Mouse (Mus musculus) myocyte (in vitro differentiated cells): ENCODE data around the gene Tec. TPM values are rescaled to one million over a fixed set of nuclear protein-coding genes. Genes with fewer than 3 reads are reported as not detected.

Source experiments
- H3K27me3 ChIP-seq: one replicate; pipeline ENCODE4 v1.6.1; 2011; ENCODE audit not compliant: control insufficient read depth, insufficient read depth, insufficient read length
- H3K36me3 ChIP-seq: one replicate; pipeline ENCODE4 v1.6.1; 2011; ENCODE audit not compliant: control insufficient read depth, insufficient read depth
- H3K4me2 ChIP-seq: one replicate; pipeline ENCODE4 v1.6.1; 2011; ENCODE audit warnings: low read depth, control low read depth
- H3K4me3 ChIP-seq: one replicate; pipeline ENCODE4 v1.5.1; 2011; ENCODE audit warnings: mild to moderate bottlenecking, control low read depth, moderate library complexity
- H3K79me2 ChIP-seq: one replicate; pipeline ENCODE4 v1.6.1; 2011; ENCODE audit not compliant: control insufficient read depth, insufficient read depth
- H3ac ChIP-seq: one replicate; pipeline ENCODE4 v1.6.1; 2011; ENCODE audit not compliant: control insufficient read depth, insufficient read length
- CEBPB ChIP-seq: IDR thresholded peaks from 2 replicates; pipeline ENCODE4 v1.6.1; 2011; ENCODE audit warnings: mild to moderate bottlenecking, moderate library complexity; ENCODE audit not compliant: poor library complexity, insufficient read depth, severe bottlenecking
- E2F4 ChIP-seq: IDR thresholded peaks from one replicate; pipeline ENCODE4 v1.6.1; 2011; ENCODE audit warnings: mild to moderate bottlenecking, control low read depth, moderate library complexity; ENCODE audit not compliant: insufficient read depth
- MAX ChIP-seq: IDR thresholded peaks from one replicate; pipeline ENCODE4 v1.6.1; 2011; ENCODE audit warnings: low read depth, mild to moderate bottlenecking, control low read depth
- MYOD1 ChIP-seq, 3 experiments: IDR thresholded peaks; one replicate each; pipeline ENCODE4 v1.6.1; 2011; ENCODE audit warnings: control low read depth in 2 of 3, low read depth in 2 of 3, mild to moderate bottlenecking in 2 of 3, moderate library complexity in 1 of 3; ENCODE audit not compliant: insufficient read length in 2 of 3, control insufficient read depth in 1 of 3
- MYOG ChIP-seq, 3 experiments: IDR thresholded peaks; one replicate each; pipeline ENCODE4 v1.6.1; 2011; ENCODE audit warnings: control low read depth in 2 of 3, low read depth in 2 of 3, mild to moderate bottlenecking in 2 of 3; ENCODE audit not compliant: insufficient read length in 2 of 3, control insufficient read depth in 1 of 3, insufficient read depth in 1 of 3
- POLR2A ChIP-seq: IDR thresholded peaks from one replicate; pipeline ENCODE4 v1.6.1; 2011; ENCODE audit warnings: low read depth, mild to moderate bottlenecking, control low read depth, moderate library complexity; ENCODE audit not compliant: insufficient read length
- POLR2AphosphoS2 ChIP-seq: IDR thresholded peaks from one replicate; pipeline ENCODE4 v1.6.1; 2011; ENCODE audit warnings: low read depth, control low read depth; ENCODE audit not compliant: insufficient read length
- REST ChIP-seq: IDR thresholded peaks from one replicate; pipeline ENCODE4 v1.6.1; 2011; ENCODE audit warnings: mild to moderate bottlenecking, control low read depth, moderate library complexity; ENCODE audit not compliant: insufficient read depth, insufficient read length
- SRF ChIP-seq: IDR thresholded peaks from one replicate; pipeline ENCODE4 v1.6.1; 2011; ENCODE audit warnings: low read depth; ENCODE audit not compliant: control insufficient read depth, insufficient read length
- TCF12 ChIP-seq: IDR thresholded peaks from one replicate; pipeline ENCODE4 v1.6.1; 2011; ENCODE audit warnings: mild to moderate bottlenecking, control low read depth; ENCODE audit not compliant: poor library complexity, insufficient read depth, severe bottlenecking
- TCF3 ChIP-seq: IDR thresholded peaks from one replicate; pipeline ENCODE4 v1.6.1; 2011; ENCODE audit warnings: low read depth, control low read depth; ENCODE audit not compliant: insufficient read length
- USF1 ChIP-seq: IDR thresholded peaks from one replicate; pipeline ENCODE4 v1.6.1; 2011; ENCODE audit warnings: low read depth, mild to moderate bottlenecking, control low read depth, moderate library complexity
- polyA plus RNA-seq: library from polyadenylated mRNA; unstranded; fragments of >200 nt; fragmentation: generic; extraction: Trizol; gene quantifications from one replicate; pipeline ENCODE4 v1.2.1, GENCODE M21; 2012; ENCODE audit warnings: missing spikeins

Gene Tec
- polyA plus RNA-seq, 1 experiment = 1.5 TPM

DNA sequence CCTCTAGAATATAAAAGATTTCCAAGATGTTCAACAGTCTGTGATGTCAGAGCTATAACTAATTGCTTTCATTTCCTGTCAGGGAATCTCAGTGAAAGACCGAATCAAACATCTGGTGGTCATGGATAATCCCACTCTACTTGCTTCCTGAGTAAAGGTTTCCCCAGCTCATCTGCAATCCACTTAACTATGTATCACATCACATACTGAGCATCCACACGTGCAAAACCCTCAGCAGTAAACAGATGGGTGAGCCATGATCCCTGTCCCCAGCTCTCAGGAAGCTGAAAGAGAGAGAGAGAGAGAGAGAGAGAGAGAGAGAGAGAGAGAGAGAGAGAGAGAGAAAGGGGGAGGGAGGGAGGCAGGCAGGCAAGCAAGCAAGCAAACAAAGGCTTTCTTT is 51.8 kb downstream of the Tec start:
- Histone ChIP-seq H3ac (no peak overlapping the region), H3K79me2 (no peaks in the 10 kb centered on the region), H3K36me3 (no peaks in the 10 kb centered on the region), H3K4me3 (no peak overlapping the region), H3K4me2 (no peak overlapping the region), H3K27me3 (no peaks in the 10 kb centered on the region)
- TF ChIP-seq MAX = no peak
- no peak for TF ChIP-seq CEBPB

DNA sequence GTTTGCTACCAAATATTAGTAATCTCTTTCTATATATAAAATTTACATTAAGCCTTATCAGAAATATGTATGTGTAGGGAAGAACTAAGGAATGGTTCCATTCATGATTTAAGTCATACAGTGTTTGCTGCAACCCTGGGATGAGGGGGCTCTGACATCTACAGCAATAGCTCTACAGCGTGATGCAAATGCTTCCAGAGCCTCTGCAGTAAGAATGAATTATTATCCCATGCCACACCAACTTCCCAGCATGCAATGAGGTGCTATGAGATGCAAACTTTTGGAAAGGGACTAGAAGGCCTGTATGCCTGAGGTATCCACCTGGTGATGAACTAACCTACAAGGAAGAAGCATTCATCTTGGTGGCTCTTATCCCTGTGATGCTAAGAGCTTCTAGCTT is 52.2 kb downstream of the Tec start:
- Histone ChIP-seq H3K27me3 (no peaks in the 10 kb centered on the region), H3K79me2 (no peaks in the 10 kb centered on the region), H3K4me3 (no peak overlapping the region), H3ac (no peak overlapping the region), H3K4me2 (no peak overlapping the region), H3K36me3 (no peaks in the 10 kb centered on the region)
- TF ChIP-seq MYOD1 (IDR thresholded peaks at IDR 0.05; ENCODE audit: control insufficient read depth in 1 of 3, insufficient read length in 2 of 3, low read depth in 2 of 3) (no peak), E2F4 (no peak), MAX (no peak), USF1 (no peak), CEBPB (no peak), MYOG (IDR thresholded peaks at IDR 0.05; ENCODE audit: control insufficient read depth in 1 of 3, insufficient read depth in 1 of 3, insufficient read length in 2 of 3, low read depth in 2 of 3) (no peak), POLR2A (no peak), TCF12 (no peak), TCF3 (no peak), POLR2AphosphoS2 (no peak), REST (no peak), SRF (no peak)

DNA sequence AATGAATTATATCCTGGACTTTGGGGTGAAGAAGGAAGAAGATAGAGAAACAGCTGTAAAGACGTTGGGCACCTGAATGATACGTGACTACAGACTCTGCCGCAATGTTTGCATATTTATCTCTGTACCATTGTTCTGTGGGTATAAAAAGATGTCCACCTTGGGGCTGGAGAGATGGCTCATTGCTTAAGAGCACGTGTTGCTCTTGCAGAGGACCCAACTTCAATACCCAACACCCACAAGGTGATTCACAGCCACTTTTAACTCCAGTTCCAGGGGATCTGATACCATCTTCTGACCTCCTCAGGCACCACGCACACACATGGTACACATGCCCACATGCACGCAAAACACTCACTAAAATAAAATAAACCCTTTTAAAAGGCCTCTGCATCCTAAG is 52.9 kb downstream of the Tec start:
- Histone ChIP-seq H3K36me3 (no peaks in the 10 kb centered on the region), H3K4me2 (no peak overlapping the region), H3K4me3 (no peak overlapping the region), H3K27me3 (no peaks in the 10 kb centered on the region), H3ac (no peak overlapping the region), H3K79me2 (no peaks in the 10 kb centered on the region)
- no peak for TF ChIP-seq E2F4
- no peak for TF ChIP-seq USF1
- TF ChIP-seq MYOG (IDR thresholded peaks at IDR 0.05; ENCODE audit: control insufficient read depth in 1 of 3, insufficient read depth in 1 of 3, insufficient read length in 2 of 3, low read depth in 2 of 3) = no peak
- TF ChIP-seq MAX = no peak
- TF ChIP-seq POLR2AphosphoS2 = no peak
- no peak for TF ChIP-seq MYOD1 (IDR thresholded peaks at IDR 0.05; ENCODE audit: control insufficient read depth in 1 of 3, insufficient read length in 2 of 3, low read depth in 2 of 3)
- no peak for TF ChIP-seq TCF12

DNA sequence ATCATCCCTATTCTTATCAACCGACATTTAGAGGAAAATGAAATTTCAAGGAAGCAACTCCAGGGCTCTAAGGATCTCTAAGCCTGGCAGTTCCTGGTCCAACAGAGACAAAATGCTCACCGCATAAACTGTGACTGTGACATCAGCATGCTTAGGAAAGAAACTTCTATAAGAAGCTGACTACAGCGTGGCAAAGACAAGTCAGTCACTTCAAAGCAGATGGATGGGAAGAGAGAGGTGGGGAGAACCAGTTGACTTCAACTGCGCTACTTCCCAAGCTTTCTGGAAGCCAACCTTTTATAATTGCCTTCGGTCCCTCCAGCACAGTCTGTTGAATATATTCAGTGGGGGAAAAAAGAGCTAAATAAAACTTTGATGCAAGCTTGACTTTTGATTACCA is 54.2 kb downstream of the Tec start:
- TF ChIP-seq POLR2AphosphoS2 = no peak
- TF ChIP-seq USF1 = no peak
- no peak for TF ChIP-seq POLR2A
- TF ChIP-seq TCF3 = no peak
- no peak for TF ChIP-seq MYOG (IDR thresholded peaks at IDR 0.05; ENCODE audit: control insufficient read depth in 1 of 3, insufficient read depth in 1 of 3, insufficient read length in 2 of 3, low read depth in 2 of 3)
- no peak for TF ChIP-seq REST
- TF ChIP-seq SRF = no peak
- TF ChIP-seq E2F4 = no peak
- no peak for TF ChIP-seq MAX
- TF ChIP-seq MYOD1 (IDR thresholded peaks at IDR 0.05; ENCODE audit: control insufficient read depth in 1 of 3, insufficient read length in 2 of 3, low read depth in 2 of 3) = no peak
- TF ChIP-seq CEBPB = no peak
- TF ChIP-seq TCF12 = no peak
- Histone ChIP-seq H3K79me2 (no peaks in the 10 kb centered on the region), H3K4me2 (no peak overlapping the region), H3ac (no peak overlapping the region), H3K4me3 (no peak overlapping the region), H3K27me3 (no peaks in the 10 kb centered on the region), H3K36me3 (no peaks in the 10 kb centered on the region)

- Histone ChIP-seq H3K4me2 (no peak overlapping the region), H3K36me3 (no peaks in the 10 kb centered on the region), H3K27me3 (no peaks in the 10 kb centered on the region), H3K4me3 (no peak overlapping the region), H3K79me2 (no peaks in the 10 kb centered on the region), H3ac (no peak overlapping the region)
- TF ChIP-seq CEBPB = no peak
- no peak for TF ChIP-seq REST
- no peak for TF ChIP-seq TCF12
- TF ChIP-seq MYOD1 (IDR thresholded peaks at IDR 0.05; ENCODE audit: control insufficient read depth in 1 of 3, insufficient read length in 2 of 3, low read depth in 2 of 3) = no peak
- no peak for TF ChIP-seq MAX
- no peak for TF ChIP-seq USF1
- no peak for TF ChIP-seq POLR2AphosphoS2
- no peak for TF ChIP-seq TCF3
- no peak for TF ChIP-seq E2F4
- TF ChIP-seq MYOG (IDR thresholded peaks at IDR 0.05; ENCODE audit: control insufficient read depth in 1 of 3, insufficient read depth in 1 of 3, insufficient read length in 2 of 3, low read depth in 2 of 3) = no peak
- no peak for TF ChIP-seq SRF
- TF ChIP-seq POLR2A = no peak
Observed at GRCm38 (mm10) chr5:72812908-72813307, 55.4 kb downstream of the Tec start.
